8 mouse cellular contexts compared by ENCODE assay signal in the genomic region with DNA sequence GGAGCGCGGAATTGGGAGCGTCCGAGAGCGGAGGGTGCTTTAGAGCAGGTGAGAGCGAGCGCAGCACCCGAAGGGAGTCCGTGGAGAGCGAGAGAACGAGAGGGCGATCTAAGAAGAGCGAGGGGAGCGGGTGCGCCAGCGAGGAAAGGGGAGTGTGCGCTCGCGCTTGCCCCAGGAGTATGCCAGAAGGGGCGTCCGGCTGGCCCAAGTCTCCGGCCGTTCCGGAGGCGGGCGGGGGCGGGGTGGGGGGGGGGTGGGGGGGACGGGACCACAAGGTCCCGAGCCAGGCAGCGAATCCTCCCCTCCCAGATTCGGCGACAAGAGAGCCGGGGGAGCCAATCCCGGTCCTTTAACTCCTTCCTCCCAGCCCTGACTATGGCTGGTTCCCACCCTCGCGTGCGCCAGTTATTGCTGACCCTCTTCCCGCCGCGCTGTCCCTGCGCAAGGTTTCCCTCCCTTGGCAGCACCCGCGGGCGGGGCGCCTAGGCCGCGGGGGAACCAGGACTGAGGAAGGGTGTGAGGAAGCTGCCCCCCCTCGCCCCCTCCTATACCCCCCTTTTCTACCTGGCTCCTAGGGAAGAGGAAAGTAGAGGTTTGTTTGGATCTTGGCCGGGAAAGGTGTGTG. TPM values are rescaled to one million over a fixed set of nuclear protein-coding genes. Genes with fewer than 3 reads are reported as not detected.
DNase-seq lines count a peak whose midpoint lies in the region; ATAC-seq and TF ChIP-seq lines count a peak whose summit lies in the region.

A gene (minus strand): TSS at position 181 of the 625 bp plus-strand sequence.

- H3K4me3 ChIP-seq in E14TG2a.4 (replicated peaks; ENCODE audit: low read length): peak within 1 kb of the TSS; percentile 85
- peak within 1 kb of the TSS; percentile 56 for H3K4me3 ChIP-seq in forebrain, embryonic 15.5 days
- peak within 1 kb of the TSS; percentile 58 for H3K4me3 ChIP-seq in limb, embryonic 10.5 days

- peaks cover 62% of the 10 kb centered on the region for H3K27me3 ChIP-seq in E14TG2a.4 (ENCODE audit: insufficient read depth, low read length)
- H3K27me3 ChIP-seq in forebrain, embryonic 15.5 days: peaks cover 46% of the 10 kb centered on the region
- peaks cover 59% of the 10 kb centered on the region for H3K27me3 ChIP-seq in limb, embryonic 10.5 days (ENCODE audit: low read depth, poor library complexity, severe bottlenecking)

- no peaks in the 10 kb centered on the region for H3K9me3 ChIP-seq in E14TG2a.4 (ENCODE audit: low read length)
- no peaks in the 10 kb centered on the region for H3K9me3 ChIP-seq in forebrain, embryonic 15.5 days
- H3K9me3 ChIP-seq in limb, embryonic 10.5 days (replicated peaks): no peaks in the 10 kb centered on the region

- ATAC-seq in forebrain, embryonic 15.5 days (replicated peaks): peak; percentile 49
- ATAC-seq in hematopoietic stem cell, adult 5-6 weeks (replicated peaks in 1 of 2; ENCODE audit: insufficient read depth in 1 of 2, low FRiP score in 2 of 2, low TSS enrichment in 1 of 2, low read depth in 1 of 2, poor library complexity in 2 of 2, severe bottlenecking in 2 of 2): peak; percentile 7 to 22; a peak in 1 of 4 replicates

- DNase-seq in adrenal gland, postnatal 10 days: peak; percentile 78
- peak; percentile 69 for DNase-seq in limb, embryonic 10.5 days (ENCODE audit: low spot score)
- peak; percentile 44 for DNase-seq in mesoderm, embryonic 11.5 days (ENCODE audit: low read depth, low spot score)
- DNase-seq in urinary bladder, postnatal 14 days (ENCODE audit: low spot score): peak; percentile 41
- DNase-seq in right cerebral cortex, adult 18-20 months: no peak

- WGBS in forebrain, embryonic 15.5 days: 2% methylated on average over 34 of the region's 49 CpGs
- WGBS in limb, embryonic 10.5 days: under 1% methylated on average over 43 of the region's 49 CpGs

- H3K4me2 ChIP-seq in forebrain, embryonic 15.5 days (replicated peaks): peak within 1 kb of the TSS; percentile 98

- peaks cover 21% of the 10 kb centered on the region for H3K4me1 ChIP-seq in E14TG2a.4 (replicated peaks; ENCODE audit: low read depth, low read length)
- H3K4me1 ChIP-seq in forebrain, embryonic 15.5 days: peaks cover 17% of the 10 kb centered on the region
- peaks cover 22% of the 10 kb centered on the region for H3K4me1 ChIP-seq in limb, embryonic 10.5 days

- no peak for TF ChIP-seq CTCF in E14TG2a.4 (conservative IDR thresholded peaks at IDR 0.05; ENCODE audit: low read length)

- peak within 1 kb of the TSS; percentile 50 for H3K9ac ChIP-seq in forebrain, embryonic 15.5 days (replicated peaks)

- no peak within 1 kb of the TSS for H3K27ac ChIP-seq in forebrain, embryonic 15.5 days (replicated peaks)
- peak within 1 kb of the TSS; percentile 68 for H3K27ac ChIP-seq in limb, embryonic 10.5 days

- no peaks in the 10 kb centered on the region for H3K36me3 ChIP-seq in E14TG2a.4 (ENCODE audit: insufficient read depth, low read length)
- H3K36me3 ChIP-seq in forebrain, embryonic 15.5 days: no peaks in the 10 kb centered on the region
- H3K36me3 ChIP-seq in limb, embryonic 10.5 days: no peaks in the 10 kb centered on the region

RNA-seq across cellular contexts. Expression of the gene that starts here (rescaled TPM):
- 100 to 1,000 TPM in 1 of 2 experiments, 10 to 100 TPM in 1; 88.3 to 101 TPM for total RNA-seq in adrenal gland, postnatal 10 days (2021)
- polyA plus RNA-seq in forebrain, embryonic 15.5 days (2015; fragmentation: Nextera tagmentation; extraction: Ambion mirVana): 1.6 TPM in 2 replicates
- total RNA-seq in hematopoietic stem cell, adult 5-6 weeks (2017): 0.38 TPM in 1 of 2 replicates, not detected in the other
- 3.5 and 4.7 TPM in 2 replicates for polyA plus RNA-seq in limb, embryonic 10.5 days (2016; fragmentation: Nextera tagmentation; extraction: Ambion mirVana)

Comparison
In these comparisons a context has a peak if more than half of its experiments do, and no peak if none do; other contexts are left out.
1. RNA of the gene that starts here (total RNA-seq): 88.3 to 101 TPM in adrenal gland, postnatal 10 days; 0.38 TPM in hematopoietic stem cell, adult 5-6 weeks; every median in the first group is over 10 times any median in the second.
2. Peak in ATAC-seq in hematopoietic stem cell, adult 5-6 weeks; RNA of the gene not detected or under 1 TPM.
3. Peak in every context shown above with its lines, with median percentiles within 50 percentile points of each other: H3K4me3 ChIP-seq.